Mouse (Mus musculus) kidney, postnatal 36 days (tissue): ENCODE results near the gene Pakap.
A peak's percentile ranks its signal among the peaks of the same experiment; 100 is the strongest.

Experiments
- DNase-seq, 2 experiments: peaks; one replicate each; pipeline ENCODE4 v3.0.0; 2021 to 2022; ENCODE audit warnings: mixed read lengths in 2 of 2

Gene Pakap

DNA sequence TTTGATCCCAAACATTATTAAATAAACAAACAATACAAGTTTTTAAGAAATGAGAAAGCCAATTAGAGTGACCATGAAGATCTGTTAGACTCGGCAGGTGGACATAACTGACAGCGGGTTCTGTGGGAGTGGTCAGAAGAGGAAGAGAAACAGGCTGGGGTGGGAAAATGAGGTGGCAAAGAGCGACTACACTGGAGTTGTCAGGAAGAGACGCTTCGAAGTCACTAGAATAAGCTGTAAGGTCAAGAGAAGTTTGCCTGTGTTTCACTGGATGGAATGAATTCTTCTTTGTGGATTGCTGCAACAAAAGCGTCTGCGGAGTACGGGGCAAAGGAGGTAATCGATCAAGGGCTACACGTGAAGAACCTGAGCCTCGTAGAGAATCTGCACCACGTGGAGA lies 109.9 kb downstream of the Pakap start:
- no peak for DNase-seq

GRCm38 (mm10) chr4:57678991-57679457 lies 111.0 kb downstream of the Pakap start:
- peak; percentile 66 to 69 for DNase-seq

DNA sequence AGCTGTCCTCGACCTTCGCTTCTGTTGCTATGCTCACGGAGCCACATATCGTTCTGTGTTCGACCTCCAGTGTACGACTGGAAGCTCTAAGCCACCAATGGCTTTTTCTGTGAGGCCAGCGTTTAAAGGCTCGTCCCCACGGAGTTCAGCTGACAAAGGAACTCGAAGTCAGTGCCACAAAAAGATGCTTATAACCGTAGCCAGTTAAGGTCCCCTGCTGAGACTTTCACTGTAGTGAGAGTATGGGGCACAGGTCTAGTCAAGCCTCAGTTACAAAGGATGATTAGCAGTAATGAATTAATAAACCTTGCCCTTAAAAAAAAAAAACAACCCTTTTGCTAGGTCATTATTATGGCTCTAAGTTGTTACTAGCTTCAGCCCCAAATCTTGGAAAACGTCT lies 112.2 kb downstream of the Pakap start:
- peak in 1 of 2 experiments; percentile 38 for DNase-seq

DNA sequence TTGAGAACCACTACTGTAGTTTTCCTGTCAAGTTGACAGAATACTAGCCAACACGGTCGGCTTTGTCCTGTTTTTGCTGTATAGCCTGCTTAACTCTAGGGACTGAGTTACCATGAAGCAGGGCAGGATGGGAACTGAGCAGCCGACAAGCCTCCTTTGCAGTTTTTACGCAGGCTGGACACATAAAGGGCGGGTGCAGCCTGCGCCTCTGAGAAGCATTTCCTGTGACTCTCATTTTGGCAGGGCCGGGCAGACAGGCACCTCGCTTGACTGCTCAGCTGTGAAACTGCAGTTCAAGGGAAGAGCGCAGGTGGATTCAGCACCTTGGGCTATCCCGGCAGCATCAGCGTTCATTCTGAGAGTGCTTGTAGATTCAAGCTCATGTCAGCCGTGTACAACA lies 113.5 kb downstream of the Pakap start:
- peak; percentile 90 to 92 for DNase-seq

- no peak for DNase-seq
Measured at GRCm38 (mm10) chr4:57682341-57682740, 114.4 kb downstream of the Pakap start.

GRCm38 (mm10) chr4:57682944-57683343 lies 115.0 kb downstream of the Pakap start:
- no peak for DNase-seq

GRCm38 (mm10) chr4:57684676-57685215 lies 116.8 kb downstream of the Pakap start:
- no peak for DNase-seq

DNA sequence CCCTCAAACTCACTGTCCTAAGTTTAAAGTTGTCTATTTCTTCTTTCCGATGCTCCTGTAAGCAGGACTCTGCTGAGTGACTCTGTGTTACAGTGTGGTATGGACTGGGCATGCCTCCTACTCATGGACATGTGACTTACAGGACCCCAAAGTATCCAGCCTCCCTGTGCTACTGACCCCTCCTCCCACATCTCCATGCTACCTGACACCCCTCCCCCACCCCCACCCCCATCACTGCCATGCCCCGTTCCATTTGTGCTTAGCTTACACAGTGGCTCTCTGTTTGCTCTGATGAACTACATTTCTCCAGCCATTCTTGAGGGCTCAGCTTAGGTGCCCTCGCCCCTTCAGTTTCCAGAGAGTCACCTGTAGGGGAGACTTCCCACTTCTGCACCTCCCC lies 118.8 kb downstream of the Pakap start:
- no peak for DNase-seq

DNA sequence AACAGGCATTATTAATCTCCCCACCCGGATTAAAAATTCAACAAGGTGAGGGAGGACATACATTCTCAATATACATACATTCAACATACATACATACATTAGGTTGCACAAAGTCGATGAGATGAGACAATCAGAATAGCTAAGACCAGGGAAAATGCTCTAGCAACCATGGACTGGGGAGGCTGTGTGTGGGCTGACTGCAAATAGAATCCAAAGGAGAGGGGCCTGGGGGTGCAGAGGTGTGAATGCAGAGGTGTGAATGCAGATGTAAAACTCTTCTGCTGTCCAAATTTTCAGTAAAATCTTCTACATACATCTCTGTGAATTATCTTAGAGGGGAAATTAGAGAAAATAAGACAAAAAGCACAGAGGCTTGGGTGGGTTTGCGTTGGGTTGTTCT lies 119.6 kb downstream of the Pakap start:
- DNase-seq = no peak

GRCm38 (mm10) chr4:57688131-57688530 lies 120.2 kb downstream of the Pakap start:
- no peak for DNase-seq

- peak; percentile 38 to 43 for DNase-seq
Measured at GRCm38 (mm10) chr4:57690001-57690400, 122.0 kb downstream of the Pakap start.

DNA sequence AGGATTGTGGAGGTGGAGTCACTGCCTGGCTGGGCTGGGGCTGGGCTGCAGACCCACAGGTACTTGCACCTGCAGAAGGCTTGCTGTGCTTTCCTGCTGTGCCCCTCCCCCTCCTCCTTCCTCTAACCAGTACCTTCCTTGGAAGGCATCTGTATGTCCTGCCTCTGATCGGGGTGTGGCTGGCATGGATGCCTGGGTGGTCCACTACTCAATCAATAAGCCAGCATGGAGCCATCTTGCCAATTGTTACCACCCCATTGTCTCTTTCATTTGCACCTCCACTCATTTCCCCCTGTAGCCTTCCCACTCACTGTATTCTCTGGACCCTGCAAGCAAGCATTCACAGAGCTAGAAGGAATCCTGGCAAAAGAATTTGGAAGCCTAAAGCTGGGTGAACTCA lies 122.8 kb downstream of the Pakap start:
- DNase-seq = no peak

DNA sequence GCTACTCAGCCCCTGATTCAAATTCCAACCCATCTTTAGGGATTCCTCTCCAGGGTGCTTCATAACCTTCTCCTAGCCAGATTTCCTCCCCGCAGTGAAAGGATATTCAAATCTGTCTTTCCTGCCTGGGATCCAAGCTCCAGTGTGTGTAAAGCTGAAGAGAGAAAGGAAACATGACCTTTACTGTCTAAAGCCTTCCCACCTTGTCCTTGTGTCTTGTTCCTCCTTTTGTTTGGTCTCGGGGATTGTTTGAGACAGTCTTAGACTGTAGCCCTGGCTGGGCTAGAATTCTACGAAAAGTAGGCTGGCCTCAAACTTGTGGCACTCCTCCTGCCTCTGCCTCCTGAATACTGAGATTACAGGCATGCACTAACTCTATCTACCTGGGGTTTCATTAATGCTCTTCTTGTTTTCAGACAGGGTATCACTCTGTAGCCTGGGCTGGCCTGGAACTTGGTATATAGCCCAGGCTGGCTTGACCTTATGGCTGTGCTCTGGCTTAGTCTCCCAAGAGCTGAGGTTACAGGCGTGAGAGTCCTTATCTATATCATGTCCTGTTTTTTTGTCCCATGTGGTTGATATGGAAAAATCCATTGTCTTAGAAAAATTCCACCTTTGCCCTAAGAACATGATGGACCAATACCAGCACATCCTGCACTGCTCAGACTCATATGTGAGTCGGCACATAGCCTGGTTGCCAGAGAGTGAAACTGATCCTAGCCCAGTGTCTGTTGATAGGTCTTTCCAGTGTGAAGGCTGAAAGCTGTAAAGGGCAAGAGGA lies 126.6 kb downstream of the Pakap start:
- DNase-seq = no peak

DNA sequence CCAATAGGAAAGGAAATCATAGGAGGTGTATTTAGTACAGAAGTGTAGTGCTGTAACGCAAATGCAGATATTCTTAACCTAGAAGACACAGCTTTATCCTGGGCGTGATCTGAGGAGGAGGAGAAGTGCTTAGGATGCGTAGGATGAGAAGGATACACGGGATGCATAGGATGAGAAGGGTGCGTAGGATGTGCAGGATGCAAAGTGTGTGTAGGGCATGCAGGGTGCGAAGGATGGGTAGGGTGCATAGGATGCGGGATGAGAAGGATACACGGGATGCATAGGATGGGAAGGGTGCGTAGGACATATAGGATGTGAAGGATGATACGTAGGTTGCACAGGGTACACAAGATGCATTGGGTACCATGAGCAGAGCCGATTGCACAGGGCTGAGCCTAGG lies 129.0 kb downstream of the Pakap start:
- DNase-seq = no peak

GRCm38 (mm10) chr4:57697918-57698611 lies 130.1 kb downstream of the Pakap start:
- no peak for DNase-seq

DNA sequence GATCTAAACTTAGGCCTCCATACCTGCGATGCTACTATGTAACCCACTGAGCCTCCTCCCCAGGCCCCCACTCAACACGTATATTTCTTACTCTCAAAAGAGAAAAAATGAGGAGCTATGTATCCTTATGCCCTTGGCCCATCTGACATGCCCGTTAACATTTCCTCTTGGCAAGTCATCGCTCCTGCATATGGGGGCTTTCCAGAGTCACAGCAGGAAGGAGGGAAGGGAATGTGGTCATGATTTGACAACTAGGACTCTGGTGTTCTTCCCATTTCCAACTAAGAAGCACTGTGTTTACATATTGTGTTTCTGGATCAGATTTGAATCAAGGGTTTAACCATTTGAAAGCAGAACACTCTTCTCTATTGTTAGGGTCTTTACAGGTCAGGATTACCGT lies 133.6 kb downstream of the Pakap start:
- DNase-seq = no peak

DNA sequence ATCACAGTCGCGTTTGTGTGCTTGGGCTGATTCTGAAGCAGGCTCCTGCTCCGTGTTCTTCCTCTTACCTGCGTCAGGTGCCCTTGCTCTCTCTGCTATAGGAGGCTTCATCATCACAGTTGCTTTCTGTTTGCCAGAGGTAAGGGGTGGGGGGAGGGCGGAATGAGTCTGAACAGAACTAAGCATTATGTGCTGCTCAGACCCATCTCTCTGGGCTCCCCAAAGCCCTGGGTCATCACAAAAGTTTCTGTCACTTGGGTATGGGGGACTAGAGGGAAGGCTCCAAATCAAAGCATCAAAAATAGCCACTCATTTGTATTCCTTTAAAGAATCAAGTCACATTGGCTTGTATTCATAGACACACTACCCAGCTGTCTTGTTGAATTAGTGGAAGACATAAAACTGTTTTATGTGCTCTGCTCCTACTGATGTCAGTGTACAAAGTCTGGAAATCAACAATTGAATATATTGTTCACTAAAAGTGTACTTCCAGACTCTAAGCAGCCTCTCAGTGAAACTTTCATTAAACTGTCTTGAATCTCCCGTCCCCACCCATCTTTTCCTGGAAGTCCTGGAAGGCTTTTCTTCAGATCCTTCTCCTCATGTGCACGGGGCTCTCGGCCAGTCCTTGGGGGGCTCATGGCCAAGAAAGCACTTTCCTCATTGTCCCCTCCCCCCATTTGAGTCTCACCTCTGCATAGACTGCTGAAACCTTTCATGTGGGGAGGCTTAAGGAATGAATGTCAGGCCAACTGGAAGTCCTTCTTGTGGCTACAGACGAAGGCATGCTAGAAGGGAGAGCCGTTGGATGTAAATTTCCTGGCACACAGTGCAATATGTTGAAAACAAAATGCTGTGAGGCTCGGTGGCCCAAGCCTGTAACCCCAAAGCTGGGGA lies 135.8 kb downstream of the Pakap start:
- no peak for DNase-seq

GRCm38 (mm10) chr4:57704575-57704974 lies 136.6 kb downstream of the Pakap start:
- no peak for DNase-seq

- no peak for DNase-seq
Measured at GRCm38 (mm10) chr4:57715849-57716248, 147.9 kb downstream of the Pakap start.

- DNase-seq = no peak
Measured at GRCm38 (mm10) chr4:57716735-57717134, 148.8 kb downstream of the Pakap start.

DNA sequence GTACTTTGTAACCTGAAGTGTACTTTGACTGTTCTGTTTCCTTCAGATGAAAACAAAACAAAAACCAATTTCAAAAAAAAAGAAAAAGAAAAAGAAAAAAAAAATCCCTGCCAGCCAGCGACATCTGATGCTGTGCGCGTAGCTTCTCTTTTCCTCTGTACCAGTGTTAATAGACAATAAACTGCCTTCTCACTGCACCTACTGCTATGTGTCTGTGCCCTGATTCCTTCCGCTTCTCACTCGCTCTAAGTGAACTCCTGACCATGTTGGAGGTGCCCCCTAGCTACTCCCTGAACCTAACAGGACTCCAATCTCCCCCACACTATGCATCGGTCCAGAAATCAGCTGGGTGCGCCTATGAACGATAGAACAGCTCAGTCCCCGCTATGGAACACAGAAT lies 149.4 kb downstream of the Pakap start, which contains the start of gene Akap2:
Gene Akap2, plus strand, starts transcription at position 304 of the 400 bp plus-strand sequence.
- peak in 1 of 2 experiments; percentile 29 for DNase-seq

DNA sequence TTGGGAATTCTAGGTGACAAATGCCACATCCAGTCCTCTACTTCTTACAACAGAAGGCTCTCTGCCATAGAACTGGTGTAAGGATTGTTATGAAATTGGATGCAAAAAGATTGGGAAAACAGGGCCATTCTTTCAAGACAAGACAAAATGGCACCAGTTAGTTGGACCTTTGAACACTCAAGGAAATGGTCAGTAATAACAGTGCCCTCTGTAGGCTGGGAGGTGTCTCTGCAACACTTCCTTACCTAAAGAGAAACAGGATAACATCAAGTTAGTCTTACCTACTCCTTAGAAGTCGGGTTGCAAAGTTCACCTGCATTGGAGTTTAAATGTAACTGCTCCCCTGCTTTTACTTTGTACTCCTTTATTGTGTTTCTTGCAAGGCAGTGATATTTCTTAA lies 151.4 kb downstream of the Pakap start:
- no peak for DNase-seq

DNA sequence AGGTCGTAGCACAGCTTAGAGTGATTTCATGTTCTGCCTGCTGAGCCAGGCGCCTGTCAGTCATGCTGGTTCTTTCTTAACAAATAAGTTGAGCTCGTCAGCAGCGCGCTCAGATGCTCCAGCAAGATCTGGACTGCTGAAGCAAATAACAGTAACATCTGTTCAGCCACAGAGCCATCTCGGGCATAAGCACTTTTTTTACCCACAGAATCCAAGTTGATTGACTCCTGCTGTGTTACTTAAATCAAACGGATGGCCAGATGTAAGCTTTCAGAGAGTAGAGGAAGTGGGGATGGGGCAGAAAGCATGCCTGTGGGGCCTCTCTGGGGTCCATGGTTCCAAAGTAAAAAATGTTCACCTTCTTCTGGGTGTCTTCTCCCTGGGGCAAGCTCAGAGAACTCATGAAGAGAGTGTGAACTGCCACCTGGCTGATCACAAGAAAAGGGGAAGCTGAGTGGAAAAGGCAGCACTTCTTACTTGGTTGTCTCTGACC lies 152.9 kb downstream of the Pakap start:
- DNase-seq = no peak
